Mouse (Mus musculus): Measurements from ENCODE around the gene Bbip1.

- TF ChIP-seq POLR2A (IDR thresholded peaks at IDR 0.05; ENCODE audit: low read depth, low read length) (no peak), CTCF (IDR thresholded peaks at IDR 0.05; ENCODE audit: extremely low read depth, insufficient read length, insufficient replicate concordance, low read depth, low read length) (no peak)
Measured at GRCm38 (mm10) chr19:53901931-53902738, 42.3 kb downstream of the Bbip1 start.
